Mouse (Mus musculus) forebrain, postnatal 0 days (tissue): ENCODE results near the gene Wasl. TPM values are rescaled to one million over a fixed set of nuclear protein-coding genes. Genes with fewer than 3 reads are reported as not detected.

ENCODE experiments used
- ATAC-seq: fragments of 200-750 bp; cut with Nextera tagmentation; 2 replicates; pipeline ENCODE4 v1.8.0; 2017; ENCODE audit warnings: mild to moderate bottlenecking, moderate library complexity
- DNase-seq: peaks from one replicate; pipeline ENCODE4 v3.0.0-alpha.2; 2015
- H3K27ac ChIP-seq: fragments of 300-500 bp; sonication (generic); 2 replicates; pipeline ENCODE4 v1.5.1; 2014; ENCODE audit warnings: low read depth, mild to moderate bottlenecking, antibody characterized with exemption, low read length, moderate library complexity, mixed read lengths
- H3K27me3 ChIP-seq: fragments of 300-500 bp; sonication (generic); 2 replicates; pipeline ENCODE4 v1.6.1; 2014; ENCODE audit warnings: mild to moderate bottlenecking, low read length, mixed read lengths; ENCODE audit not compliant: insufficient read depth
- H3K36me3 ChIP-seq: fragments of 300-500 bp; sonication (generic); 2 replicates; pipeline ENCODE4 v1.6.1; 2014; ENCODE audit warnings: mild to moderate bottlenecking, moderate library complexity; ENCODE audit not compliant: insufficient read depth
- H3K4me1 ChIP-seq: fragments of 300-500 bp; sonication (generic); 2 replicates; pipeline ENCODE4 v1.6.1; 2014; ENCODE audit warnings: antibody characterized with exemption; ENCODE audit not compliant: insufficient read depth
- H3K4me2 ChIP-seq: fragments of 300-500 bp; sonication (generic); 2 replicates; pipeline ENCODE4 v1.6.1; 2014; ENCODE audit warnings: low read depth, mild to moderate bottlenecking, moderate library complexity
- H3K4me3 ChIP-seq: fragments of 300-500 bp; sonication (generic); 2 replicates; pipeline ENCODE4 v1.5.1; 2014; ENCODE audit warnings: low read depth, low read length, mixed read lengths
- H3K9ac ChIP-seq: fragments of 300-500 bp; sonication (generic); 2 replicates; pipeline ENCODE4 v1.6.1; 2014; ENCODE audit warnings: mild to moderate bottlenecking
- H3K9me3 ChIP-seq: fragments of 300-500 bp; sonication (generic); 2 replicates; pipeline ENCODE4 v1.6.1; 2016; ENCODE audit warnings: low read length
- CTCF ChIP-seq: sonication (generic); IDR thresholded peaks from 2 replicates; pipeline ENCODE4 v1.5.1; 2016; ENCODE audit warnings: antibody characterized with exemption, control low read depth, low read depth
- WGBS: fragments of 180-500 bp; shearing (Covaris S2); extraction: QIAGEN DNeasy Blood & Tissue Kit; methylation state at CpG from one replicate; pipeline ENCODE4 v1.1.7; 2014; 5-methylcytosine and 5-hydroxymethylcytosine counted together
- polyA plus RNA-seq: library from polyadenylated mRNA; unstranded; fragments of >200 nt; fragmentation: Nextera tagmentation; extraction: Ambion mirVana; gene quantifications from 2 replicates; pipeline ENCODE4 v1.2.1, GENCODE M21; 2015
- total RNA-seq: library from RNA; depleted of rRNA; stranded (reverse); fragments of >200 nt; gene quantifications from 2 replicates; pipeline ENCODE4 v1.2.3, GENCODE M21; 2014

The Wasl gene
- total and polyA plus RNA-seq, 2 experiments from 2014 or later, result 26.2 to 59.5 TPM

DNA sequence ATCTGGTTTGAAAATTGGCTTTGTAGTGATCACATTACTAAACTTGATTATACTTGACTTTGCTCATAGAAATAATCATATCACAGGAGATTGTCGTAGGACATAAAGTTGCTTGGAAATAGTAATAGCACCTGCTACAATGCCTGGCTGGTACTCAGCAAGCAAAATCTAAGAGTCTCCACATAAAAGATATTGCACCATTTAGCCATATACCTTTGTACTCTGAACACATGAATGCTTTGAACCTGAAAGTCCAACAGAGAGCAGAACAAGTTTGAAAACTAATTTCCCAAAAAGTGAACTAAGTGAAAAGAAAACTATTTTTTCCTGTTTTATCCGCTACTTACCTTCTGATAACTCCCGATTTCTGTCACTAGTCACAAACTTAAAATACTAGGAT, 18.3 kb upstream of the Wasl start:
- no peaks in the 10 kb centered on the region for H3K36me3 ChIP-seq
- no peak overlapping the region for H3K4me2 ChIP-seq
- 96% methylated on average over 3 of the region's 3 CpGs for WGBS
- no peak overlapping the region for H3K4me3 ChIP-seq
- no peak for TF ChIP-seq CTCF
- H3K9ac ChIP-seq, result no peak overlapping the region
- no peak for ATAC-seq
- H3K27ac ChIP-seq, result no peak overlapping the region
- no peaks in the 10 kb centered on the region for H3K27me3 ChIP-seq
- no peak for DNase-seq
- no peaks in the 10 kb centered on the region for H3K9me3 ChIP-seq
- H3K4me1 ChIP-seq, result no peaks in the 10 kb centered on the region

GRCm38 (mm10) chr6:24667829-24668228, 3.0 kb upstream of the Wasl start:
- no peak overlapping the region for H3K4me2 ChIP-seq
- H3K9me3 ChIP-seq, result no peaks in the 10 kb centered on the region
- H3K4me1 ChIP-seq, result no peaks in the 10 kb centered on the region
- 79% methylated on average over 3 of the region's 3 CpGs for WGBS
- H3K9ac ChIP-seq, result no peak overlapping the region
- TF ChIP-seq CTCF, result no peak
- H3K27ac ChIP-seq, result no peak overlapping the region
- H3K27me3 ChIP-seq, result no peaks in the 10 kb centered on the region
- ATAC-seq (no peak), DNase-seq (no peak)
- no peaks in the 10 kb centered on the region for H3K36me3 ChIP-seq
- H3K4me3 ChIP-seq, result no peak overlapping the region

DNA sequence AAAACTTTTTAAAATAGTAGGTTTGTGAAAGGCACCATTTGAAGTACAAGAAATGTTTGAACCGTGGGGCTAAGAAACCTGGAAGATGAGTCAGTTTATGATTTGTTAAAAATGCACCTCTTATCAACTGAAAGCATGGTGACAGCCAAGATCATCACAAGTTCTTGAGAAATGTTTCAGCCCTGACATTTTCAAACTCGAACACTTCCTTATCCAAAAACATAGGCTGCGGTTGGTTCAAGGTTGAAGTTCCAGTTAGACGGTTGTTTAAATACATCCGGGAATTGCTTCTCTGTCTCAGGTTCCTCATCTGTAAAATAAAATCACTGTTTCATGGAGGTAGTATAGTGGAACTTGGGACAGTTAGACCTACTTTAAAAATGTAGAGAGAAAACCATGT, 1.4 kb upstream of the Wasl start:
- no peak for ATAC-seq
- 93% methylated on average over 5 of the region's 5 CpGs for WGBS
- TF ChIP-seq CTCF, result no peak

GRCm38 (mm10) chr6:24664133-24664866, 509 bp downstream of the Wasl start:
- no peak for TF ChIP-seq CTCF
- under 1% methylated on average over 47 of the region's 58 CpGs for WGBS
- no peak for DNase-seq

More for the DNA sequence above, 1.4 kb upstream of the Wasl start:
- H3K27ac ChIP-seq, result no peak overlapping the region
- DNase-seq, result no peak
- H3K36me3 ChIP-seq, result no peaks in the 10 kb centered on the region
- no peak overlapping the region for H3K9ac ChIP-seq
- H3K27me3 ChIP-seq, result no peaks in the 10 kb centered on the region
- H3K4me2 ChIP-seq, result no peak overlapping the region
- peaks cover 11% of the 10 kb centered on the region; the same call in 1 of the 2 replicates for H3K4me1 ChIP-seq
- H3K4me3 ChIP-seq, result no peak overlapping the region
- H3K9me3 ChIP-seq, result no peaks in the 10 kb centered on the region

GRCm38 (mm10) chr6:24663196-24664132, 1.3 kb downstream of the Wasl start:
- peaks cover 11% of the 10 kb centered on the region; the same call in 1 of the 2 replicates for H3K4me1 ChIP-seq
- WGBS, result 8% methylated on average over 21 of the region's 21 CpGs
- H3K36me3 ChIP-seq, result no peaks in the 10 kb centered on the region
- H3K9ac ChIP-seq, result peak overlapping the region; percentile 95
- DNase-seq (peak; percentile 44), ATAC-seq (no peak)
- H3K4me2 ChIP-seq, result peak overlapping the region; percentile 61
- TF ChIP-seq CTCF, result no peak
- H3K27me3 ChIP-seq, result no peaks in the 10 kb centered on the region
- peak overlapping the region; percentile 97 for H3K4me3 ChIP-seq
- H3K9me3 ChIP-seq, result no peaks in the 10 kb centered on the region
- peak overlapping the region; percentile 95 for H3K27ac ChIP-seq

More at GRCm38 (mm10) chr6:24664133-24664866, 509 bp downstream of the Wasl start:
- peak; percentile 18 for ATAC-seq
- H3K4me3 ChIP-seq, result peak overlapping the region; percentile 97
- peak overlapping the region; percentile 95 for H3K27ac ChIP-seq
- H3K4me2 ChIP-seq, result peak overlapping the region; percentile 61
- H3K9ac ChIP-seq, result peak overlapping the region; percentile 95
- H3K9me3 ChIP-seq, result no peaks in the 10 kb centered on the region
- H3K27me3 ChIP-seq, result no peaks in the 10 kb centered on the region
- H3K36me3 ChIP-seq, result no peaks in the 10 kb centered on the region
- peaks cover 11% of the 10 kb centered on the region; the same call in 1 of the 2 replicates for H3K4me1 ChIP-seq

DNA sequence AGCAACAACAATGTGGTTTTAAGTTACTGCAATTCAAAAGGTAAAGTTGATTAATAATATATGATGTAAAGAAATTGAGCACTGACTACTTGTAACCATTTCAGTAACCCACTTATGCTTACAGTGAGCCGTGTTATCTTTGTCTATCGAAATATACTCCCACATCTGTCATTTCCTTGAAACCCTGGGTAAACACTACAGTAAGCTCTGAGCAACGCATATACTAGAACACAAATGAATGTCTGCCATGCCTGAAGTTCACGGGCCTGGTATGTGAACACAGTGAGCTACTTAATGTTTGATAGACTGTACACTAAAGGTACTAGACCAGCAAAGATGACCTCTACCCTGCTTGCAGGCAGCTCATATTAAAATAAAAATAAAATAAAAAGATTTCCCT, 2.3 kb downstream of the Wasl start:
- H3K4me2 ChIP-seq, result peak overlapping the region; percentile 61
- peak overlapping the region; percentile 1; the same call in 1 of the 2 replicates for H3K4me3 ChIP-seq
- H3K27me3 ChIP-seq, result no peaks in the 10 kb centered on the region
- no peak overlapping the region for H3K9ac ChIP-seq
- no peak overlapping the region for H3K27ac ChIP-seq
- TF ChIP-seq CTCF, result no peak
- 58% methylated on average over 4 of the region's 4 CpGs for WGBS
- no peak for ATAC-seq
- no peaks in the 10 kb centered on the region for H3K9me3 ChIP-seq
- DNase-seq, result no peak
- no peaks in the 10 kb centered on the region for H3K36me3 ChIP-seq
- peaks cover 11% of the 10 kb centered on the region; the same call in 1 of the 2 replicates for H3K4me1 ChIP-seq
